Mouse (Mus musculus) cortical plate, adult 2 months (tissue): ENCODE results near the gene Cpeb3.
"Not testable (repeated sequence)": the region's sequence is repeated elsewhere in the genome, so short reads cannot be mapped to it uniquely, and the experiment has no call there.

ENCODE experiments used
- CTCF ChIP-seq: fragments of 200-500 bp; IDR thresholded peaks from 2 replicates; pipeline ENCODE4 v1.5.1; 2011; ENCODE audit warnings: mild to moderate bottlenecking, control low read depth, low read length; ENCODE audit not compliant: insufficient read depth; ENCODE audit errors: extremely low read depth
- POLR2A ChIP-seq: fragments of 200-500 bp; IDR thresholded peaks from 2 replicates; pipeline ENCODE4 v1.6.1; 2011; ENCODE audit warnings: mild to moderate bottlenecking, low read length, control low read depth; ENCODE audit not compliant: insufficient read depth; ENCODE audit errors: extremely low read depth

GRCm38 (mm10) chr19:37232598-37232997 is 24.2 kb upstream of the Cpeb3 start:
- TF ChIP-seq POLR2A, CTCF: not testable (repeated sequence)
